Mouse (Mus musculus) kidney, postnatal 25 days (tissue): Measurements from ENCODE around the gene Pln.
A peak's percentile ranks its signal among the peaks of the same experiment; 100 is the strongest.

Source experiments
- DNase-seq, 2 experiments: peaks; one replicate each; pipeline ENCODE4 v3.0.0; 2021; ENCODE audit warnings: mixed read lengths in 2 of 2

Gene Pln

GRCm38 (mm10) chr10:53337162-53337923 lies at the start of gene Pln:
Pln (plus strand) TSS chr10:53337667.
- DNase-seq: no peak

GRCm38 (mm10) chr10:53305867-53306266 lies 31.6 kb upstream of the Pln start:
- DNase-seq: peak in 1 of 2 experiments; percentile 27

- no peak for DNase-seq
These were observed 30.8 kb upstream of the Pln start for GRCm38 (mm10) chr10:53306674-53307073.

GRCm38 (mm10) chr10:53323367-53323766 lies 14.1 kb upstream of the Pln start:
- no peak for DNase-seq

GRCm38 (mm10) chr10:53324663-53325062 lies 12.8 kb upstream of the Pln start:
- DNase-seq: peak; percentile 45 to 51

- DNase-seq: no peak
These were observed 11.1 kb upstream of the Pln start for GRCm38 (mm10) chr10:53326367-53326766.

GRCm38 (mm10) chr10:53329257-53329656 lies 8.2 kb upstream of the Pln start:
- no peak for DNase-seq

GRCm38 (mm10) chr10:53332752-53333151 lies 4.7 kb upstream of the Pln start:
- no peak for DNase-seq

- no peak for DNase-seq
These were observed 2.2 kb upstream of the Pln start for GRCm38 (mm10) chr10:53335266-53335665.

- no peak for DNase-seq
These were observed 1.5 kb upstream of the Pln start for GRCm38 (mm10) chr10:53335974-53336373.

- DNase-seq: no peak
These were observed 1.6 kb downstream of the Pln start for GRCm38 (mm10) chr10:53339045-53339444.

GRCm38 (mm10) chr10:53341288-53341965 lies 4.0 kb downstream of the Pln start:
- no peak for DNase-seq

GRCm38 (mm10) chr10:53342166-53342728 lies 4.8 kb downstream of the Pln start:
- no peak for DNase-seq

GRCm38 (mm10) chr10:53343384-53343783 lies 5.9 kb downstream of the Pln start:
- DNase-seq: no peak

- no peak for DNase-seq
These were observed 6.4 kb downstream of the Pln start for GRCm38 (mm10) chr10:53343865-53344264.

- DNase-seq: no peak
These were observed 8.0 kb downstream of the Pln start for GRCm38 (mm10) chr10:53345508-53345907.

- peak in 1 of 2 experiments; percentile 61 for DNase-seq
These were observed 9.0 kb downstream of the Pln start for GRCm38 (mm10) chr10:53346506-53346905.

- DNase-seq: no peak
These were observed 9.4 kb downstream of the Pln start for GRCm38 (mm10) chr10:53346916-53347315.

- peak in 1 of 2 experiments; percentile 69 for DNase-seq
These were observed 10.6 kb downstream of the Pln start for GRCm38 (mm10) chr10:53347787-53348755.

- no peak for DNase-seq
These were observed 11.8 kb downstream of the Pln start for GRCm38 (mm10) chr10:53349254-53349653.

GRCm38 (mm10) chr10:53353665-53354064 lies 16.2 kb downstream of the Pln start:
- DNase-seq: no peak

- no peak for DNase-seq
These were observed 21.5 kb downstream of the Pln start for GRCm38 (mm10) chr10:53359016-53359415.

- no peak for DNase-seq
These were observed 26.8 kb downstream of the Pln start for GRCm38 (mm10) chr10:53364311-53364710.
